Mouse (Mus musculus) lung, postnatal 0 days (tissue): ENCODE data around the gene Ccdc34. TPM values are rescaled to one million over a fixed set of nuclear protein-coding genes. Genes with fewer than 3 reads are reported as not detected.

Experiments
- ATAC-seq: fragments of 200-750 bp; cut with Nextera tagmentation; 2 replicates; pipeline ENCODE4 v1.8.0; 2017; ENCODE audit warnings: moderate library complexity
- DNase-seq: peaks from one replicate; pipeline ENCODE4 v3.0.0-alpha.2; 2016; ENCODE audit warnings: low spot score
- H3K27ac ChIP-seq: fragments of 300-500 bp; sonication (generic); 2 replicates; pipeline ENCODE4 v1.5.1; 2014; ENCODE audit warnings: antibody characterized with exemption, mild to moderate bottlenecking, low read length, mixed read lengths
- H3K27me3 ChIP-seq: fragments of 300-500 bp; sonication (generic); replicated peaks from 2 replicates; pipeline ENCODE4 v1.6.1; 2014; ENCODE audit warnings: low read length, mixed read lengths; ENCODE audit not compliant: insufficient read depth
- H3K36me3 ChIP-seq: fragments of 300-500 bp; sonication (generic); 2 replicates; pipeline ENCODE4 v1.6.1; 2014; ENCODE audit warnings: low read length, mixed read lengths; ENCODE audit not compliant: insufficient read depth
- H3K4me1 ChIP-seq: fragments of 300-500 bp; sonication (generic); 2 replicates; pipeline ENCODE4 v1.6.1; 2014; ENCODE audit warnings: antibody characterized with exemption, low read depth, low read length, mixed read lengths; ENCODE audit not compliant: insufficient read depth
- H3K4me2 ChIP-seq: fragments of 300-500 bp; sonication (generic); replicated peaks from 2 replicates; pipeline ENCODE4 v1.6.1; 2014; ENCODE audit warnings: low read depth, mild to moderate bottlenecking, low read length, moderate library complexity, mixed read lengths
- H3K4me3 ChIP-seq: fragments of 300-500 bp; sonication (generic); 2 replicates; pipeline ENCODE4 v1.5.1; 2014; ENCODE audit warnings: low read depth, low read length
- H3K9ac ChIP-seq: fragments of 300-500 bp; sonication (generic); replicated peaks from 2 replicates; pipeline ENCODE4 v1.6.1; 2014; ENCODE audit warnings: low read depth, mild to moderate bottlenecking
- H3K9me3 ChIP-seq: fragments of 300-500 bp; sonication (generic); 2 replicates; pipeline ENCODE4 v1.6.1; 2016; ENCODE audit warnings: low read length, mixed read lengths
- CTCF ChIP-seq: IDR thresholded peaks from 2 replicates; pipeline ENCODE4 v1.5.1; 2016; ENCODE audit warnings: antibody characterized with exemption, mild to moderate bottlenecking
- EP300 ChIP-seq: IDR thresholded peaks from 2 replicates; pipeline ENCODE4 v1.6.1; 2016; ENCODE audit warnings: antibody characterized with exemption, mild to moderate bottlenecking, control low read depth
- WGBS: fragments of 180-500 bp; shearing (Covaris S2); extraction: QIAGEN DNeasy Blood & Tissue Kit; methylation state at CpG from one replicate; pipeline ENCODE4 v1.1.7; 2014; 5-methylcytosine and 5-hydroxymethylcytosine counted together
- polyA plus RNA-seq: library from polyadenylated mRNA; unstranded; fragments of >200 nt; fragmentation: Nextera tagmentation; extraction: Ambion mirVana; gene quantifications from 2 replicates; pipeline ENCODE4 v1.2.1, GENCODE M21; 2015

Gene Ccdc34
- polyA plus RNA-seq, 1 experiment from 2014 or later, result 10.4 TPM

DNA sequence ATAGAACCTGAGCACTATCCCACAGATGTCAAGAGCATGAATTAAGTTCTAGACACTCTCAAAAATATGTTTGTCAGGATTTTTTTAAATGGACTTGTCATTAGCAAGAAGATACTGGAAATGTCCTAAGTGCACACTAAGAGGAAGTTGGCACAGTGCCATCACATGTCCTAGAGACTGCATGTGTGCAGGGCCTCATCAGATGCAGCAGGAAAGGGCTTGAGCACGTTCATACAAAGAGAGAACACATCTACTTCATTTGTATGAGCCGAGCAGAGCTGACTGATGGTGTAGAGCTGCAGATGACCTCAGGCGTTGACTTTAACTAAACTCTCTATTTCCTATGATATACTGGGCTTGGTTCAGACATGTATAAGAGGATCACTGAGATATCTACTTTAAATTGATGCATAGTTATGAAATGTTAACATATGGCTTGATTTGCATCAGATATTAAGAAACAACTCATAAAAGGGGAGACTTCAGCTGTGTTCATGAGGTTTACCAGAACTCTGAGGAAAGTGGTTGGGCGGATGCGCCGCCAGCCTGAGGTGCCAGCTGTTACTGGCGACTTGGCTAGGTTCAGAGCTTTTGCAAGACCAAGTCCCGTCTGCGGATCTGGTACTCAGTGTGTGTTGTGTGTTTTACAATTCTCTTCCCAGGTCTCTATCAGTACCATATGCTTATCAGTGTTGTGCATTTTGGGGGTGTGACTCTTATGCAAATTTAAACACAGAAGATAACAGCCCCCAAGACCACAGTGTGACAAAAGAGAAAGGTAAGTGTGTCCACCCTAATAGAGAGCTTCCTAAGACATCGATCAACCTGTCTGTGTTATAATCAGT, 10.0 kb upstream of the Ccdc34 start:
- H3K27me3 ChIP-seq, result no peaks in the 10 kb centered on the region
- no peaks in the 10 kb centered on the region for H3K4me1 ChIP-seq
- no peaks in the 10 kb centered on the region for H3K36me3 ChIP-seq
- WGBS, result 82% methylated on average over 10 of the region's 10 CpGs
- H3K9ac ChIP-seq, result no peak overlapping the region
- no peak overlapping the region for H3K4me3 ChIP-seq
- no peak overlapping the region for H3K27ac ChIP-seq
- no peak for TF ChIP-seq CTCF
- TF ChIP-seq EP300, result no peak
- H3K4me2 ChIP-seq, result no peak overlapping the region
- DNase-seq, result peak; percentile 16
- no peak for ATAC-seq
- H3K9me3 ChIP-seq, result no peaks in the 10 kb centered on the region

DNA sequence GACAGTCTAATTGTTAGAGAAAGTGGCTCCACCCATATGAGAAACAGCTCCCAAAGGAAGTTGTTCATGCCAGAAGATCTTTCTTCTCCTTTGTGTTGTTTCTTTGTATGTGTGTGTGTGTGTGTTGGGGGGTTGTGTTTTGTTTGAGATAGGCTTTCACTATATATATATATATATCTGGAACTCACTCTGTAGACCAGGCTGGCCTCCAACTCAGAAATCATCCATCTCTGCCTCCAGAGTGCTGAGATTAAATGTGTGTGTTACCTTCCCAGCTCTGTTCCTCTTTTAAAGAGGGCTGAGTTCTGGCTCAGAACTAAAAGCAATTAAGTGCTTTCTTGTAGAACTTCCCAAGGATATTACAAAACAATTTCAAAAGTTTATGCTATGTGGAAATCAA, 8.2 kb upstream of the Ccdc34 start:
- Histone ChIP-seq H3K9me3 (no peaks in the 10 kb centered on the region), H3K4me1 (no peaks in the 10 kb centered on the region), H3K36me3 (no peaks in the 10 kb centered on the region), H3K4me3 (no peak overlapping the region), H3K27ac (no peak overlapping the region), H3K27me3 (no peaks in the 10 kb centered on the region), H3K4me2 (no peak overlapping the region), H3K9ac (no peak overlapping the region)
- DNase-seq (no peak), ATAC-seq (no peak)
- TF ChIP-seq EP300 (no peak), CTCF (no peak)

DNA sequence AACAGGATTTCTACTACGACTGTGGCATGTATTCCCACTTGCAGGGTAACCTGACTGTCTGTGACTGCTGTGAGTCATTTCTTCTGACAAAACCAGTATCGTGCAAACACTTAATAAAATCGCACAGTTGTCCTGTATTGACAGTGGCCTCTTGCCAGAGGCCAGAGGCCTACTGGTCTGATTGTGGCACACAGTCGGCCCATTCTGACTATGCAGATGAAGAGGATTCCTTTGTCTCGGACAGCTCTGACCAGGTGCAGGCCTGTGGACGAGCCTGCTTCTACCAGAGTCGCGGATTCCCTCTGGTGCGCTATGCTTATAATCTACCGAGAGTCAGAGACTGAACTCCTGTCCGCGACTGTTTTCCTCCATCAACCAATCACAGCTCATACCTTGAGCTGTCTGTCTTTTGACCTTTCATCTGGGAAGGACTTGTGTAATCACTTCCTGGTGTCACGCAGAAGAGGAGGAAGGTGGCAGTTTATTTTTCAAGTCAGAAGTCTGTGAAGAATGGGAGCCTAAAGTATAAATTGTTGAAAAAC, 5.4 kb upstream of the Ccdc34 start:
- Histone ChIP-seq H3K36me3 (no peaks in the 10 kb centered on the region), H3K4me1 (no peaks in the 10 kb centered on the region), H3K9me3 (no peaks in the 10 kb centered on the region), H3K27me3 (no peaks in the 10 kb centered on the region), H3K27ac (no peak overlapping the region), H3K9ac (no peak overlapping the region), H3K4me3 (no peak overlapping the region), H3K4me2 (no peak overlapping the region)
- ATAC-seq (no peak), DNase-seq (no peak)
- TF ChIP-seq CTCF (no peak), EP300 (no peak)
- WGBS, result 77% methylated on average over 13 of the region's 13 CpGs

DNA sequence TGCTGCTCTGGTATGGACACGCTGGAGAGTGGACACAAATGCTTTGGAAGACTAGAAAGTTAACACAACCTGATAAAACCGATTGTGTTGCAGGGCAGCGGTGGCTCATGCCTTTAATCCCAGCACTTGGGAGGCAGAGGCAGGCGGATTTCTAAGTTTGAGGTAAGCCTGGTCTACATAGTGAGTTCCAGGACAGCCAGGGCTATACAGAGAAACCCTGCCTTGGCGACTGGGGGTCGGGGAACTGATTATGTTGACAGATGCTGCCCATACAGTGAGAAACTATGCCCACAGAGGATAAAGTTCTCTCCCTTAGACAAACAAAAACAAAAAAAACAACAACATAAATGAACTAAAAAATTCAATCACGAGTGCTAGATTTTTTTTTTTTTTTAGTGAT, 530 bp upstream of the Ccdc34 start:
- ATAC-seq, result no peak
- DNase-seq, result no peak
- H3K4me2 ChIP-seq, result peak overlapping the region; percentile 75
- H3K4me3 ChIP-seq, result peak overlapping the region; percentile 82
- H3K4me1 ChIP-seq, result peaks cover 4% of the 10 kb centered on the region; the same call in 1 of the 2 replicates
- TF ChIP-seq EP300, result no peak
- no peak for TF ChIP-seq CTCF
- no peaks in the 10 kb centered on the region for H3K27me3 ChIP-seq
- no peak overlapping the region for H3K9ac ChIP-seq
- 41% methylated on average over 7 of the region's 7 CpGs for WGBS
- no peak overlapping the region for H3K27ac ChIP-seq
- no peaks in the 10 kb centered on the region for H3K9me3 ChIP-seq
- no peaks in the 10 kb centered on the region for H3K36me3 ChIP-seq

DNA sequence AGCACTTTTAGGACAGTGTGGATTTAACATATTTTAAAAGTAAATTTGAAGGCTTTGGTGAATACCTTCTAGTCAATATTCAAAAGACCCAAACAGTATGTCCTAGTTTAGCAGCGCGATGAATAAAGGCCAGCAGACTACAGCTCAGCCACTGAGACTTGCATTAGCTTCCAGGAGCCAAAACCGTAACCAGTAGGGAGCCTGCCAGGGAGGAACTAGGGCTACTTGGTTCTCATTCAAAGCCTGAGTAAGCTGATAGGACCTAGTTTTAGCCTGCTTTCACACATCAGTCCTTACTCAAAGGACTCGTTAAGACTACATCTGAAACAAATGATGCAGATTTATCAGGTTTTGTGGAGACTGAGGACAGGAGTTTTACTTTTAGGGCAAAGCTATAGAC, 2.0 kb downstream of the Ccdc34 start:
- ATAC-seq, result no peak
- 90% methylated on average over 4 of the region's 4 CpGs for WGBS
- Histone ChIP-seq H3K27me3 (no peaks in the 10 kb centered on the region), H3K36me3 (no peaks in the 10 kb centered on the region), H3K9ac (no peak overlapping the region), H3K27ac (no peak overlapping the region), H3K9me3 (no peaks in the 10 kb centered on the region), H3K4me2 (no peak overlapping the region), H3K4me1 (peaks cover 4% of the 10 kb centered on the region; the same call in 1 of the 2 replicates), H3K4me3 (no peak overlapping the region)
- TF ChIP-seq EP300 (no peak), CTCF (no peak)
- no peak for DNase-seq

DNA sequence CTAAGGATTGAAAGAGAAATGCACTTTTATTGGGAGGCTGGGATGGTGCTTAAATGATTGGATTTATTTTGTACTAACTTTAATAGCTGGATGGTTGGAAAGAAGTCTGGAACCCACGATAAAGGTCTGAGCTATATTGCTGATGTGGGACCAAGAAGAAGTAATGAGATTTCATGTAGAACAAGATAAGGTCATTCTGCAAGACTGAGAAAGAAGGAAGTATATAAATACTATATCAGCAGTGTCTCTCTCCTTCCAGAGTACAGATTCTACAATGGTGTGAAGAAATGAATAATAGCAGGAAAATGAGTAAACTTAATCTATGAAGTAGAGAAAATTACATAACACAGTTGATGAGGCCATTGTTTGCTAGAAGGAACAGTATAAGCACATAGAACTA, 2.8 kb downstream of the Ccdc34 start:
- Histone ChIP-seq H3K4me1 (peaks cover 4% of the 10 kb centered on the region; the same call in 1 of the 2 replicates), H3K27ac (no peak overlapping the region), H3K4me2 (no peak overlapping the region), H3K36me3 (no peaks in the 10 kb centered on the region), H3K4me3 (no peak overlapping the region), H3K9me3 (no peaks in the 10 kb centered on the region), H3K9ac (no peak overlapping the region), H3K27me3 (no peaks in the 10 kb centered on the region)
- TF ChIP-seq CTCF, result no peak
- TF ChIP-seq EP300, result no peak
- WGBS, result 87% methylated on average over 1 of the region's 1 CpGs
- DNase-seq (no peak), ATAC-seq (no peak)
